Mouse (Mus musculus) layer of hippocampus, adult 2 months (tissue): ENCODE measurements around the gene Frat2. TPM values are rescaled to one million over a fixed set of nuclear protein-coding genes. Genes with fewer than 3 reads are reported as not detected.

ENCODE experiments used
- DNase-seq, 2 experiments: peaks; one replicate each; pipeline ENCODE4 v3.0.0; 2022; ENCODE audit warnings: low spot score in 2 of 2
- H3K27ac ChIP-seq: fragments of 200-600 bp; 2 replicates; pipeline ENCODE4 v1.8.1; 2022
- H3K4me3 ChIP-seq: fragments of 200-600 bp; 2 replicates; pipeline ENCODE4 v1.8.1; 2022; ENCODE audit warnings: mild to moderate bottlenecking
- CTCF ChIP-seq: fragments of 200-600 bp; conservative IDR thresholded peaks from 2 replicates; pipeline ENCODE4 v1.8.1; 2022; ENCODE audit warnings: antibody characterized with exemption, mild to moderate bottlenecking, moderate library complexity
- total RNA-seq, 2 experiments: library from RNA; stranded (reverse); gene quantifications; 2 replicates each; pipeline ENCODE4 v1.2.3; 2021

Frat2 gene
- total RNA-seq, 2 experiments from 2014 or later: 10.7 to 11.7 TPM

GRCm38 (mm10) chr19:41857816-41858310 is 9.9 kb upstream of the Frat2 start:
- no peak overlapping the region for H3K4me3 ChIP-seq
- TF ChIP-seq CTCF: no peak
- peak overlapping the region; percentile 43; the same call in 1 of the 2 replicates for H3K27ac ChIP-seq
- DNase-seq: no peak

GRCm38 (mm10) chr19:41857086-41857762 is 9.3 kb upstream of the Frat2 start:
- TF ChIP-seq CTCF: no peak
- no peak for DNase-seq
- Histone ChIP-seq H3K4me3 (no peak overlapping the region), H3K27ac (0 out of 2 replicates have a peak overlapping the region, but pooled peaks have one; percentile 43)

GRCm38 (mm10) chr19:41852423-41852822 is 4.5 kb upstream of the Frat2 start:
- TF ChIP-seq CTCF: no peak
- no peak overlapping the region for H3K4me3 ChIP-seq
- H3K27ac ChIP-seq: no peak overlapping the region
- no peak for DNase-seq

DNA sequence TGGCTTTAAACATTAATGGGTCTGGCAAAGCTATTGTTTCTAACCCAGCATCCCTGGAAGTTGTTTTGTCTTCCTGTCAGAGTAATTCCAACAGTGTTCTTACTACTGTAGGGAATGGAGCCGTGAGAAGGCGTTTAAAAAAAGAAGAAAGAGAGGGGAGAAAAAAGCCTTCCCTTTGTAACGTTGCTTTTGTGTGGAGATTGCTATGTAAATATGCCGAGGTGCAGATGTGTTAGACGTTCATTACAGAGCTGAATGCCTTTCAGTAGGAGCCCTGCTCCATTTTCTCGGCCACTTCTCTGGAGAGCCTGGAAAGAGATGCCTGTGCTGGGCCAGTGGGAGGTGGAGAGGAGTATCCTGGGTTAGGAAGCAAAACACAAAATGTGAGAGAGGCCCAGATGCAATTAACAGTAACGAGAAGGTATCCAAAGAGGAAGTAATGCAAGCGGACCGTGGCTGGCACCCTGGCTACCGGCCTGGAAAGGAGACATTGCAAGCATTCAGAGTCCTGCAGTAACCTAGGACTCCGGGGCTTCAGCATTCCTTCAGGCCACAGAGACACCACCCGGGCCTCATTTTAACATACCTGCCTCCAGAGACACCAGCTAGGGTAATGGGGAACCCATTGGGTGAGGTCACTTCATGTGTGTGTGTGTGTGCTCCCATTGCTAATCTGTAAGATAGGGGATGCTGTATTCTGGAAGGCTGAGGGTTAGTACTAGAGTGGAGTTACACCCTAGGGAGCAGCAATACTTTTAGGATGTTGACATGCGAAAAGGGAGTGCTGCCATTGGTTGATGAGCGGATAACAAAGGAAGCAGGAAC is 3.0 kb upstream of the Frat2 start:
- DNase-seq: no peak
- no peak for TF ChIP-seq CTCF
- H3K27ac ChIP-seq: no peak overlapping the region

DNA sequence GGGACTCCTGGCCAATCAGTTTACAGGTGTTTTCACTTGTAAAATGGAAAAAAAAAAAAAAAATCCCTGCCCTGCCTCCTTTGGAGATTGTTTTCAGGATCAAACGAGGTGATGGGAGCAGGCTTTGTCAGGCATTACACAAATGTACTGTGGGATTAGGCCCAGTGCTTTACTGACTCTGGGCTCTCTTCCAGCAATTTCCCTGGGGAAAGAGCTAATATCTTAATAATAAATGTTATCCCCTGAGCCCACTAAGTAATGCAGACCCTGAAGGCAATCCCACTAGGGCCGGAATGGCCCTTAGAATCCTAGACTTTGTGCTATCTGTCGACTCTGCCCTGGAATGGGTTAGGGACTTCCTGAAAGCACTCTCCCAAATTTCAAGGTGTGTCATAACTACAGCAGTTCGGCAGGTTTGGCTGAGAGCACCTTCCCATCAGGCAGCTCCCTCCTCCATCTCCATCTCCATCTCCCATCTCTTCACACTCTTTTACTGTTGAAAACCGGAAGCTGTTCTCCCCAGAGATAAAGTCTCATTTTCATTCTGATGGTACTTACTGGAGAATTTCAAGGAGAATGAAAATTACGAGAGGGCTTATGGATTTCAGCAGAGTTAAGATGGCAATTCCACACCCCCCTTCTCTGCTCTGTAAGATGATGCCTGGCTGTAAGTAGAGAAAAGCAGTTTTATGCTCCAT is 2.2 kb upstream of the Frat2 start:
- no peak for DNase-seq
- H3K27ac ChIP-seq: no peak overlapping the region
- no peak for TF ChIP-seq CTCF

More for the DNA sequence above, 3.0 kb upstream of the Frat2 start:
- no peak overlapping the region for H3K4me3 ChIP-seq

GRCm38 (mm10) chr19:41847614-41847991 is 329 bp downstream of the Frat2 start:
- Histone ChIP-seq H3K4me3 (peak overlapping the region; percentile 64), H3K27ac (peak overlapping the region; percentile 98)
- peak in 1 of 2 experiments; percentile 39 for DNase-seq

More for the DNA sequence above, 2.2 kb upstream of the Frat2 start:
- no peak overlapping the region for H3K4me3 ChIP-seq

- peak overlapping the region; percentile 98 for H3K27ac ChIP-seq
- peak overlapping the region; percentile 64 for H3K4me3 ChIP-seq
- no peak for TF ChIP-seq CTCF
- peak in 1 of 2 experiments; percentile 34 for DNase-seq
Observed at GRCm38 (mm10) chr19:41847091-41847581, 796 bp downstream of the Frat2 start.

DNA sequence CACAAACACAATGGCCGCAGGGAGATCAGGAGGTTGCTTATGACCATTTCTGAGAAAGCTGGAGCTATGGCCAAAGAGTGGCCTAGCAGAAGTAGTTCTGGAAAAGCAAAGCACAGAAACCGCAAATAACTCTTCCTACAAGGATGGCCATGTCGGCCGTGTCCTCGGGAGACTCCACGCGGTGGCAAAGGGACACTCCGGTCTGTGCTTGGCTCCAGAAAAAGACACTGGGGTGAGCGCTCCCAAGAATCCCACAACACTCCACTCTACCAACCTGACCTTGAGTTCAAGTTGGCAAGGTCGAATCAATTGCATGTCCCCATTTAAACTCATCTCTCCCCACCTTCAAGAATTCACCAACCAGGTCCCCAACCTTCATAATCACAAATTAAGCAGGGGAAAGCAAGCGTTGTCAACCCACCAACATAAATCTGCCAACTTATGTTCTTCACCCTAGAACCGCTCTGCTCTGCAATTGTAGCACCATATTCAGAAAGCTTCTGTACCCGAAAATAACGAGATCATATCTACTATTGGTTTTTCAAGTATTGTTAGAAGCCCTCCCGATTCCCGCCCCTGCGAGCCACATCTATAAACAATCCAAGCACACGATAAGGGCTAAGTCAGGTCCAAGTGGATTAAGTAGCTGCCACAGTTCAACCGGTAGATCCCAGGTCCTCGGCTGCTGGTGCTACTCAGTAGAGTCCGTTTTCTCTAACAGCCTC is 1.4 kb downstream of the Frat2 start:
- Histone ChIP-seq H3K27ac (peak overlapping the region; percentile 98), H3K4me3 (peak overlapping the region; percentile 64)
- peak; percentile 36 for TF ChIP-seq CTCF
- DNase-seq: no peak

DNA sequence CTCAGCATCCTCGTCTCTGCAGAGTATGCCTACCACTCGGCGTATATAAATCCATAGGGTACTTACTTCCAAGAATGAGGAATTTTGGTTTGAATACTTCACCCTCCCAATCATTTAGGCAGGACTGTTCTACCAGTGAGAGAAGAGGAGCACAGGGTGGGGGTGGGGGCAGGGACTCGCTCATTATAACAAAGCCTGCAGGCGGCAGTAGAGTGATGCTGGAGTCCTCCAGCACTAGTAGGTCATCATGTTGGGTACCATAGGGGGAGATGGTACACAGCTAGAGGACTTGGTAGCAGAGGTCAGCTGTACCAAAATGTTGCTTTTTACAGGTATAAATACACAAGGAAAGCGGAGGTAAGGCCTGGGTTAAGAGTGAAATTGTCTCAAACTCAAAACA is 3.6 kb downstream of the Frat2 start:
- TF ChIP-seq CTCF: peak; percentile 57
- DNase-seq: no peak
- no peak overlapping the region for H3K27ac ChIP-seq
- no peak overlapping the region for H3K4me3 ChIP-seq

DNA sequence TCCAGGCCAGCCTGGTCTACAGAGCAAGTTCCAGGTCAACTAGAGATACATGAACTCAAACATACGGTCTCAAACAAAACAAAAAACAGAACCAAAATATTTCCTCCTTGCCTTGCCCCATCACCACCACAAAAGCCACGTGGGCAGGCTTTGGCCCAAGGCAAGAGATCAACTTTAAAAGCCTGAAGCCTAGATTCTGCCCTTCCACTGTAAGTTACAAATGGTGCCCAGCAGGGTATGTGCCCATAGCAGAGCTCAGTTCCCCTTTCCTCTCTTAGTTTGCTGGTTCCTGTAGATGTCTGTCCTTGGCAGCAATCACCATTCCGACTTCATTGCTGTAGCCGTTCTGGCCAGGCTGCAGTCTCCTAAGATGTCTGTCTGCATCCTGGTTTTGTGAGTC is 5.2 kb downstream of the Frat2 start:
- Histone ChIP-seq H3K27ac (no peak overlapping the region), H3K4me3 (no peak overlapping the region)
- no peak for TF ChIP-seq CTCF
- DNase-seq: no peak

DNA sequence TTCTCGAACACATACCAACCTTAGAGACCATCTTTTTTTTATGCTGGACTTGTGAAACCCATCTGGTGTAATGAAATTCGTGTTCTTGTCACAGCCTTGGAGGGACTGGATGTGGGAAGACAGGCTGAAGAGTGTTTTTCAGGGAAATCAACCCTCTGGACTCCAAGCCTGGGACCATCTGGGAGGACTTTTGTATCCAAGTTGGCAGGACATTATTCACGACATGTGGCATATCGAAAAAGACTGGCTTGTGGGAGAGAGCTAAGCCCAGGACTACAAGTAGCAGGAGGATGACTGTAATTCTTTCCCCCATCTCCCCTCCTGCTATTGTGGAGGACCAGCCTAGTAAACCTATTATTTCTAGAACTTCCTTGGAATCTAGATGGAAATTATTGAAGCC is 5.7 kb downstream of the Frat2 start:
- Histone ChIP-seq H3K4me3 (no peak overlapping the region), H3K27ac (no peak overlapping the region)
- TF ChIP-seq CTCF: no peak
- no peak for DNase-seq

DNA sequence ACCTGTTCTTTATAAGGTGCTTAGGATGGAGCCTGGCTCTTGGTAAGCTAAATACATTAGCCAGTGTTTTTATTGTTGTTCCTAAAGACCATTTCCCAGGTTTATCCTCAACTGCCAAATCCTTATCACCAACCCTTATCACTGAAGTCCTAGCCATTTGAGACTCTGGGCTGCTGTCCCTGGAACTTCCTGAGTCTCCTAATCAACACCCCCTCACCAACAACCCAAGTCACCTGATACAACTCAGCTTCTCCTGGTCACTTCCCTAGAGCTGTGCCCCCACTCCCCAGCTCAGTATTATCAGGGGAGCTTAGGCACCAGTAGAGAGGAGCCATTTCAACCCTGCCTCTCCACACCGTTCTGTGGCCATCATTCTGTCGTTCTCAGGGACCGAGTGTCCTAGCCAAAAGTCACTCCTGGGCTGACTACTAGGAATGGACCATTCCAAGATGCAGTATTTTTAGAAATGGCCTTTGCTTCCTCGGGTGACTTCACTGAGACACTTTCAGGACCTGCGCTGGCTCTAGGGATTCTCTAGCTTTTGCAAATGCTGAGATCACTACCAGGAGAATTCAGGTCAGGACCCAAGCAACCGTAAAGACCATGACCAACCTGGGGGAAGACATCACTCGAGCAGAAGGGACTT is 6.7 kb downstream of the Frat2 start:
- no peak overlapping the region for H3K27ac ChIP-seq
- DNase-seq: no peak
- H3K4me3 ChIP-seq: no peak overlapping the region
- TF ChIP-seq CTCF: no peak
